Mouse (Mus musculus): ENCODE results near the gene Cisd2. TPM values are rescaled to one million over a fixed set of nuclear protein-coding genes. Genes with fewer than 3 reads are reported as not detected.

Gene Cisd2
- polyA plus RNA-seq, 1 experiment, result 31.8 TPM

- no peak for TF ChIP-seq POLR2A (IDR thresholded peaks at IDR 0.05; ENCODE audit: low read depth, low read length)
- TF ChIP-seq CTCF (IDR thresholded peaks at IDR 0.05; ENCODE audit: borderline replicate concordance, insufficient read depth, low read length), result no peak
- Histone ChIP-seq H3K27ac (ENCODE audit: insufficient read depth, low read length) (no peak overlapping the region), H3K4me3 (ENCODE audit: insufficient read depth, low read length) (no peak overlapping the region), H3K4me1 (ENCODE audit: control insufficient read depth, insufficient read depth, low read length) (peaks cover 2% of the 10 kb centered on the region; the same call in 1 of the 2 replicates)
These were observed 5.9 kb downstream of the Cisd2 start for GRCm38 (mm10) chr3:135417799-135418198.

GRCm38 (mm10) chr3:135417245-135417644, 6.5 kb downstream of the Cisd2 start:
- no peak for TF ChIP-seq CTCF (IDR thresholded peaks at IDR 0.05; ENCODE audit: borderline replicate concordance, insufficient read depth, low read length)
- TF ChIP-seq POLR2A (IDR thresholded peaks at IDR 0.05; ENCODE audit: low read depth, low read length), result no peak
- Histone ChIP-seq H3K27ac (ENCODE audit: insufficient read depth, low read length) (no peak overlapping the region), H3K4me1 (ENCODE audit: control insufficient read depth, insufficient read depth, low read length) (peaks cover 2% of the 10 kb centered on the region; the same call in 1 of the 2 replicates), H3K4me3 (ENCODE audit: insufficient read depth, low read length) (no peak overlapping the region)

DNA sequence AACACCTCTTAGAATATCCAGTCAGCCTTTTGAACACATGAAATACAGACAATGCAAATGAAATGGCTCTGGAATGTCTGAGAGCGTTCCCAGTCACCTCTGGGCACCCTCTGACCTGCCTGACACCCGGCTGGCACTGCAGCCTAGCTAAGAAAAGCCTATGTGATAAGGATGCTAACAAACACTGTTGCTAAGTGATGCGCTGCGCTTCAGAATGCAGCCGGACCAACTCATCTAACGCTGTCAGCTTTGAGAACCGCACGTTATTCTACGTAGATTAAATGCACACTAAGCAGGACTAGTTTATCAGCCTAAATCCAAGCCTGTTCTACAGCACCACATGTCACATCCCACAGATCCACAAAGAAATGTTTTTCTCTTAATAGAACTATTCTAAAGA, 11.9 kb downstream of the Cisd2 start:
- Histone ChIP-seq H3K27ac (ENCODE audit: insufficient read depth, low read length) (no peak overlapping the region), H3K4me1 (ENCODE audit: control insufficient read depth, insufficient read depth, low read length) (no peaks in the 10 kb centered on the region), H3K4me3 (ENCODE audit: insufficient read depth, low read length) (no peak overlapping the region)
- TF ChIP-seq CTCF (IDR thresholded peaks at IDR 0.05; ENCODE audit: borderline replicate concordance, insufficient read depth, low read length) (no peak), POLR2A (IDR thresholded peaks at IDR 0.05; ENCODE audit: low read depth, low read length) (no peak)

DNA sequence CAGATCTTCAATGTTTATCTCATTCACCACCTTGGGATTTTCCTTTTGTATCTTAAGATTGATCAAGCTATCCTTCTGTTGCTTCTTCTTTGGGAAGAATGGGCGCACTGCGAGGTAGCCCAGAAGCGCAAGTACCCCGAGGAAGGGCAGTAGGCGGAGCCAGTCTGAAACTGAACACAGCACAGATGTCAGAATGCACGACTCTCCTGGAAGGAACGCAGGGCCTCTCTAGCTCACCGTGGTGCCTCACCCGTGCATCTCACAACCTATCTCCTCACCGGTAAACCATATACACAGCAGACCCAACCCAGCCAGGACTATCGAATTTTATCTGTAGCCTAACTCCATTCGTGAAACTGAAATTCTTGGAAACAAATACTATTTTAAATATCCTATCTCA, 12.7 kb downstream of the Cisd2 start:
- no peak for TF ChIP-seq POLR2A (IDR thresholded peaks at IDR 0.05; ENCODE audit: low read depth, low read length)
- no peak for TF ChIP-seq CTCF (IDR thresholded peaks at IDR 0.05; ENCODE audit: borderline replicate concordance, insufficient read depth, low read length)
- no peak overlapping the region for H3K4me3 ChIP-seq (ENCODE audit: insufficient read depth, low read length)
- no peak overlapping the region for H3K27ac ChIP-seq (ENCODE audit: insufficient read depth, low read length)
- no peaks in the 10 kb centered on the region for H3K4me1 ChIP-seq (ENCODE audit: control insufficient read depth, insufficient read depth, low read length)

- Histone ChIP-seq H3K4me1 (ENCODE audit: control insufficient read depth, insufficient read depth, low read length) (peaks cover 3% of the 10 kb centered on the region; the same call in 1 of the 2 replicates), H3K27ac (ENCODE audit: insufficient read depth, low read length) (no peak overlapping the region), H3K4me3 (ENCODE audit: insufficient read depth, low read length) (no peak overlapping the region)
- no peak for TF ChIP-seq POLR2A (IDR thresholded peaks at IDR 0.05; ENCODE audit: low read depth, low read length)
- no peak for TF ChIP-seq CTCF (IDR thresholded peaks at IDR 0.05; ENCODE audit: borderline replicate concordance, insufficient read depth, low read length)
These were observed 14.5 kb downstream of the Cisd2 start for GRCm38 (mm10) chr3:135409219-135409618.

DNA sequence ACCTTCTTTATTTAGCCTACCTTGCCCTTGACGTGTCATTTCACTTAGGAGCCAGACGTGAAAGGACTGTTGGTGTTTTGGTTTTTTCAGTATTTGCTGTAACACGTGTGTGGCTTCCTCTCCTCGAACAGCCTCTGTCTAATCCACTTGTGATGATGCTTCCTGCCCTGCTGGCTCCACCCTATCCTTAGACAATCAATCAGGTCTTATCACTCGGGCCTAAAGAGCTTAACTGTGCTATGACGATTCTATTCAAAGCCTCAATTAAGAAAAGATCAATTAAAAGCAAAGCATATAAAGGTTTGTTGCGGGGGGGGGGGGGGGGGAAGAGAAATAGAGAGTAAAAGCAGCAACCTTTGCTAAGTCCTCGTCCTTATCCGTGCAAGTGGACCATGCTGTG, 16.4 kb downstream of the Cisd2 start:
- no peak for TF ChIP-seq CTCF (IDR thresholded peaks at IDR 0.05; ENCODE audit: borderline replicate concordance, insufficient read depth, low read length)
- TF ChIP-seq POLR2A (IDR thresholded peaks at IDR 0.05; ENCODE audit: low read depth, low read length), result no peak
- H3K27ac ChIP-seq (ENCODE audit: insufficient read depth, low read length), result no peak overlapping the region
- no peak overlapping the region for H3K4me3 ChIP-seq (ENCODE audit: insufficient read depth, low read length)
- H3K4me1 ChIP-seq (ENCODE audit: control insufficient read depth, insufficient read depth, low read length), result peaks cover 3% of the 10 kb centered on the region; the same call in 1 of the 2 replicates

DNA sequence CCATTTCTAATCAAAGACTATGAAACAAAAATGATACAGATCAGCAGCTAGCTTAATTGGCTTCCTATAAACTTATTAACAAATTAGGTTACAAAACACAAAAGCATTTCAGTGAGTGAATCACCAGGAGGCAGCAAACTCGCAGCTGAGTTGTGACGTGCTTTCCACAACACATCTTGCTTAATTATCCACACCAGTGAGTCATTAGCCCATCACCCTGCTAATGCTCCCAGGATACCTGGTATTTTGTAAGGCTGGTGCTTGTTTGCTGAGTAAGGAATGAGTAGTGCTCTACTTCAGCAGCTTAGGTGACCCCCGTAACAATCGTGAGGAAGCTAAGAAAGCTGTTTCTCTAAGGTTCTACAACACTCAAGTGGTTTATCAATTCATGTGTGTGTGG, 19.1 kb downstream of the Cisd2 start:
- Histone ChIP-seq H3K4me3 (ENCODE audit: insufficient read depth, low read length) (no peak overlapping the region), H3K4me1 (ENCODE audit: control insufficient read depth, insufficient read depth, low read length) (peaks cover 3% of the 10 kb centered on the region; the same call in 1 of the 2 replicates), H3K27ac (ENCODE audit: insufficient read depth, low read length) (no peak overlapping the region)
- TF ChIP-seq POLR2A (IDR thresholded peaks at IDR 0.05; ENCODE audit: low read depth, low read length) (no peak), CTCF (IDR thresholded peaks at IDR 0.05; ENCODE audit: borderline replicate concordance, insufficient read depth, low read length) (no peak)

GRCm38 (mm10) chr3:135403856-135404255, 19.9 kb downstream of the Cisd2 start:
- Histone ChIP-seq H3K4me1 (ENCODE audit: control insufficient read depth, insufficient read depth, low read length) (peaks cover 3% of the 10 kb centered on the region; the same call in 1 of the 2 replicates), H3K4me3 (ENCODE audit: insufficient read depth, low read length) (no peak overlapping the region), H3K27ac (ENCODE audit: insufficient read depth, low read length) (no peak overlapping the region)
- TF ChIP-seq CTCF (IDR thresholded peaks at IDR 0.05; ENCODE audit: borderline replicate concordance, insufficient read depth, low read length), result no peak
- no peak for TF ChIP-seq POLR2A (IDR thresholded peaks at IDR 0.05; ENCODE audit: low read depth, low read length)

- H3K4me1 ChIP-seq (ENCODE audit: control insufficient read depth, insufficient read depth, low read length), result peaks cover 3% of the 10 kb centered on the region; the same call in 1 of the 2 replicates
- no peak overlapping the region for H3K27ac ChIP-seq (ENCODE audit: insufficient read depth, low read length)
- TF ChIP-seq CTCF (IDR thresholded peaks at IDR 0.05; ENCODE audit: borderline replicate concordance, insufficient read depth, low read length) (no peak), POLR2A (IDR thresholded peaks at IDR 0.05; ENCODE audit: low read depth, low read length) (no peak)
- H3K4me3 ChIP-seq (ENCODE audit: insufficient read depth, low read length), result no peak overlapping the region
These were observed 20.5 kb downstream of the Cisd2 start for GRCm38 (mm10) chr3:135403211-135403610.

DNA sequence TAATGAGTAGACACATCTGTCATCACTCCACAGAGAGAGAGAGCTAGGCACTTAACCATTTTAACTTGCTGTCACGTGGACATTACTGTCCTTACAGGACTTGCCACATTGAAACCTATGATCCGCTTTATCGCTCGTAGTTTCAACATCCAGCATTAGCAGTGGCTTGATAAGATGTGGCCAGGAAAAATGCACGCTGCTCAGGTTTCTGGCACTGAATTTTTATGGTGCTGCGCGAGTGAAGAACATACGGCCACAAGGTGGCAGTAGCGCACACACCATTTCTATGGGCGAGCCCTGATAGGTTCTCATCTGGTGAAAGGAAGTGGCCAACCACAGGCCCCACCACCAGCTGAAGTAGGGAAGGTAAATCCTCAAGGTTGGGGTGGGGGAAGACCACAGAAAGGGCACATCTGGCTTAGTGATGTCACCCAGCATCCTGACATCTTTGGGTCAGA, 21.5 kb downstream of the Cisd2 start:
- H3K27ac ChIP-seq (ENCODE audit: insufficient read depth, low read length), result no peak overlapping the region
- TF ChIP-seq CTCF (IDR thresholded peaks at IDR 0.05; ENCODE audit: borderline replicate concordance, insufficient read depth, low read length), result peak; percentile 71; the same call in 1 of the 2 replicates
- TF ChIP-seq POLR2A (IDR thresholded peaks at IDR 0.05; ENCODE audit: low read depth, low read length), result no peak
- no peak overlapping the region for H3K4me3 ChIP-seq (ENCODE audit: insufficient read depth, low read length)
- H3K4me1 ChIP-seq (ENCODE audit: control insufficient read depth, insufficient read depth, low read length), result peaks cover 3% of the 10 kb centered on the region; the same call in 1 of the 2 replicates
